Mouse (Mus musculus) cerebellum, adult 2 months (tissue): ENCODE results near the gene Prr3.

ENCODE experiments used
- CTCF ChIP-seq: fragments of 200-500 bp; IDR thresholded peaks from 2 replicates; pipeline ENCODE4 v1.5.1; 2011; ENCODE audit warnings: low read depth, mild to moderate bottlenecking, control low read depth, low read length, moderate library complexity, borderline replicate concordance; ENCODE audit not compliant: insufficient read depth
- POLR2A ChIP-seq: fragments of 200-500 bp; IDR thresholded peaks from 2 replicates; pipeline ENCODE4 v1.6.1; 2011; ENCODE audit warnings: low read length, control low read depth, borderline replicate concordance; ENCODE audit not compliant: insufficient read depth

DNA sequence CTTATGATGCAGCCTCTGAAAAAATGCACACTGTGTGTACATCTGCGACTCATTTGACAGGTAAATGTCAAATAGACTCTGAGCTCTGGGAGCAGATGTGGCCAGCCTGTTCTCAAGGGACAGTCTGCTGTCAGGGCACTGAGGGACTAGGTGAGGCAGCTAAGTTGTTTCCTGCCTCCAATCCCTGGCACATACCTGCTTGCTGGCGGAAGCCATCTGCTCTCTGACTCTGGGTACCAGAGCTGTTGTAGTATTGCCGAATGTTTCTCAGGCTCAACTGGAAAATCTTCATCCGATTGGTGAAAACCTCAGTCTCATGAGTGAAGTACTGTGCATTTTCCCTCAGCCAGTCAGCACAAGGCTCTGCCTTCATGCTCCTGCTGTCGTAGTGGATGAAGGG is 37.0 kb upstream of the Prr3 start:
- TF ChIP-seq POLR2A (no peak), CTCF (no peak)
